Mouse (Mus musculus): Measurements from ENCODE around the gene Apip. TPM values are rescaled to one million over a fixed set of nuclear protein-coding genes. Genes with fewer than 3 reads are reported as not detected.

Apip gene
- polyA plus RNA-seq, 1 experiment from 2014 or later = 74.4 TPM

GRCm38 (mm10) chr2:103081706-103082105, 8.2 kb downstream of the Apip start:
- no peak overlapping the region for H3K4me3 ChIP-seq (ENCODE audit: control insufficient read depth in 1 of 2, insufficient read depth in 1 of 2, low read depth in 1 of 2, low read length in 2 of 2)
- H3K4me2 ChIP-seq (ENCODE audit: low read length) = no peak overlapping the region
- H3K27ac ChIP-seq (replicated peaks in 1 of 2; ENCODE audit: control insufficient read depth in 1 of 2, insufficient read depth in 1 of 2, low read depth in 2 of 2, low read length in 2 of 2) = no peak overlapping the region
- peaks cover 19% of the 10 kb centered on the region for H3K36me3 ChIP-seq (ENCODE audit: control insufficient read depth, insufficient read depth, low read length)
- WGBS = 69% methylated on average over 5 of the region's 5 CpGs
- H3K9ac ChIP-seq (ENCODE audit: low read length) = no peak overlapping the region
- ATAC-seq (ENCODE audit: insufficient number of reproducible peaks, insufficient read depth, low FRiP score, low read depth) = no peak
- no peaks in the 10 kb centered on the region for H3K27me3 ChIP-seq (ENCODE audit: control insufficient read depth, insufficient read depth, low read length)
- H3K4me1 ChIP-seq (ENCODE audit: control insufficient read depth in 2 of 2, insufficient read depth in 2 of 2, low read length in 2 of 2) = peaks cover 3 to 4% of the 10 kb centered on the region in 2 experiments; a peak in 3 of 4 replicates
- H3K9me3 ChIP-seq (ENCODE audit: control insufficient read depth, low read length) = no peaks in the 10 kb centered on the region

GRCm38 (mm10) chr2:103082853-103083252, 9.4 kb downstream of the Apip start:
- Histone ChIP-seq H3K9me3 (ENCODE audit: control insufficient read depth, low read length) (no peaks in the 10 kb centered on the region), H3K4me1 (ENCODE audit: control insufficient read depth in 2 of 2, insufficient read depth in 2 of 2, low read length in 2 of 2) (peaks cover 3 to 4% of the 10 kb centered on the region in 2 experiments; a peak in 3 of 4 replicates), H3K27ac (replicated peaks in 1 of 2; ENCODE audit: control insufficient read depth in 1 of 2, insufficient read depth in 1 of 2, low read depth in 2 of 2, low read length in 2 of 2) (0 out of 4 replicates have a peak overlapping the region, but pooled peaks of 1 of the 2 experiments have one; percentile 48), H3K4me2 (ENCODE audit: low read length) (peak overlapping the region; percentile 16; the same call in 1 of the 2 replicates), H3K9ac (ENCODE audit: low read length) (no peak overlapping the region), H3K36me3 (ENCODE audit: control insufficient read depth, insufficient read depth, low read length) (peaks cover 19% of the 10 kb centered on the region), H3K4me3 (ENCODE audit: control insufficient read depth in 1 of 2, insufficient read depth in 1 of 2, low read depth in 1 of 2, low read length in 2 of 2) (no peak overlapping the region), H3K27me3 (ENCODE audit: control insufficient read depth, insufficient read depth, low read length) (no peaks in the 10 kb centered on the region)
- ATAC-seq (ENCODE audit: insufficient number of reproducible peaks, insufficient read depth, low FRiP score, low read depth) = no peak
- 36% methylated on average over 7 of the region's 7 CpGs for WGBS

GRCm38 (mm10) chr2:103084451-103084850, 11.0 kb downstream of the Apip start:
- Histone ChIP-seq H3K9ac (ENCODE audit: low read length) (no peak overlapping the region), H3K4me3 (ENCODE audit: control insufficient read depth in 1 of 2, insufficient read depth in 1 of 2, low read depth in 1 of 2, low read length in 2 of 2) (no peak overlapping the region), H3K27me3 (ENCODE audit: control insufficient read depth, insufficient read depth, low read length) (no peaks in the 10 kb centered on the region), H3K27ac (replicated peaks in 1 of 2; ENCODE audit: control insufficient read depth in 1 of 2, insufficient read depth in 1 of 2, low read depth in 2 of 2, low read length in 2 of 2) (no peak overlapping the region), H3K9me3 (ENCODE audit: control insufficient read depth, low read length) (no peaks in the 10 kb centered on the region), H3K4me1 (ENCODE audit: control insufficient read depth in 2 of 2, insufficient read depth in 2 of 2, low read length in 2 of 2) (peaks cover 3 to 4% of the 10 kb centered on the region in 2 experiments; a peak in 3 of 4 replicates), H3K36me3 (ENCODE audit: control insufficient read depth, insufficient read depth, low read length) (peaks cover 34% of the 10 kb centered on the region), H3K4me2 (ENCODE audit: low read length) (no peak overlapping the region)
- WGBS = 59% methylated on average over 5 of the region's 5 CpGs
- no peak for ATAC-seq (ENCODE audit: insufficient number of reproducible peaks, insufficient read depth, low FRiP score, low read depth)

- Histone ChIP-seq H3K27ac (replicated peaks in 1 of 2; ENCODE audit: control insufficient read depth in 1 of 2, insufficient read depth in 1 of 2, low read depth in 2 of 2, low read length in 2 of 2) (peak overlapping the region in 1 of 2 experiments; percentile 45; a peak in 2 of 4 replicates), H3K36me3 (ENCODE audit: control insufficient read depth, insufficient read depth, low read length) (peaks cover 39% of the 10 kb centered on the region), H3K9me3 (ENCODE audit: control insufficient read depth, low read length) (no peaks in the 10 kb centered on the region), H3K9ac (ENCODE audit: low read length) (no peak overlapping the region), H3K27me3 (ENCODE audit: control insufficient read depth, insufficient read depth, low read length) (no peaks in the 10 kb centered on the region), H3K4me2 (ENCODE audit: low read length) (no peak overlapping the region), H3K4me1 (ENCODE audit: control insufficient read depth in 2 of 2, insufficient read depth in 2 of 2, low read length in 2 of 2) (peaks cover 3 to 4% of the 10 kb centered on the region in 2 experiments; a peak in 3 of 4 replicates), H3K4me3 (ENCODE audit: control insufficient read depth in 1 of 2, insufficient read depth in 1 of 2, low read depth in 1 of 2, low read length in 2 of 2) (no peak overlapping the region)
- peak; percentile 64; the same call in 1 of the 2 replicates for ATAC-seq (ENCODE audit: insufficient number of reproducible peaks, insufficient read depth, low FRiP score, low read depth)
- WGBS = 47% methylated on average over 10 of the region's 10 CpGs
These were observed 12.2 kb downstream of the Apip start for GRCm38 (mm10) chr2:103085633-103086032.

- peaks cover 35% of the 10 kb centered on the region for H3K36me3 ChIP-seq (ENCODE audit: control insufficient read depth, insufficient read depth, low read length)
- H3K9ac ChIP-seq (ENCODE audit: low read length) = no peak overlapping the region
- no peak for ATAC-seq (ENCODE audit: insufficient number of reproducible peaks, insufficient read depth, low FRiP score, low read depth)
- no peak overlapping the region for H3K4me2 ChIP-seq (ENCODE audit: low read length)
- H3K27me3 ChIP-seq (ENCODE audit: control insufficient read depth, insufficient read depth, low read length) = no peaks in the 10 kb centered on the region
- H3K9me3 ChIP-seq (ENCODE audit: control insufficient read depth, low read length) = no peaks in the 10 kb centered on the region
- no peak overlapping the region for H3K4me3 ChIP-seq (ENCODE audit: control insufficient read depth in 1 of 2, insufficient read depth in 1 of 2, low read depth in 1 of 2, low read length in 2 of 2)
- H3K27ac ChIP-seq (replicated peaks in 1 of 2; ENCODE audit: control insufficient read depth in 1 of 2, insufficient read depth in 1 of 2, low read depth in 2 of 2, low read length in 2 of 2) = no peak overlapping the region
- WGBS = 0% methylated on average over 1 of the region's 1 CpGs
- peaks cover 3 to 4% of the 10 kb centered on the region in 2 experiments; a peak in 3 of 4 replicates for H3K4me1 ChIP-seq (ENCODE audit: control insufficient read depth in 2 of 2, insufficient read depth in 2 of 2, low read length in 2 of 2)
These were observed 13.0 kb downstream of the Apip start for GRCm38 (mm10) chr2:103086432-103086831.

DNA sequence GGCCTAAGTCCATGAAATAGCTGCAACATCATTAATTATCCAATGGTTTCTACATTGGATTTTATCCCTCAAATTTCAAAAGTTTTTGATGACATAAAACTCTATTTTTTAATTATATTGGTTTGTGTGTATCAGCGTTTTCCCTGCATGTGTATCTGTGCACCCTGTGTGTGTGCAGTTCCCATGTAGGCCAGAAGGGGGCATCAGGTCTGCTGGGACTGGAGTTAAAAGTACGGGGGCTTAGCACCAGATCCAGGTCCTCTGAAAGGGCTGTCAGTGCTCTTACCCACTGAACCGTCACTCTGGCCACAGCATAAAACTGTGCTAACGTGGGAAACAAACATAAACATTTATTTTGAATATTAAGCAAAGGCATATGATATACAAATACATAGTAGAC, 14.6 kb downstream of the Apip start:
- Histone ChIP-seq H3K9me3 (ENCODE audit: control insufficient read depth, low read length) (no peaks in the 10 kb centered on the region), H3K4me3 (ENCODE audit: control insufficient read depth in 1 of 2, insufficient read depth in 1 of 2, low read depth in 1 of 2, low read length in 2 of 2) (no peak overlapping the region), H3K9ac (ENCODE audit: low read length) (no peak overlapping the region), H3K4me2 (ENCODE audit: low read length) (no peak overlapping the region), H3K27me3 (ENCODE audit: control insufficient read depth, insufficient read depth, low read length) (no peaks in the 10 kb centered on the region), H3K27ac (replicated peaks in 1 of 2; ENCODE audit: control insufficient read depth in 1 of 2, insufficient read depth in 1 of 2, low read depth in 2 of 2, low read length in 2 of 2) (no peak overlapping the region), H3K4me1 (ENCODE audit: control insufficient read depth in 2 of 2, insufficient read depth in 2 of 2, low read length in 2 of 2) (0 out of 4 replicates have a peak, but pooled peaks cover 0 to 3% of the 10 kb centered on the region in 2 experiments), H3K36me3 (ENCODE audit: control insufficient read depth, insufficient read depth, low read length) (peaks cover 41% of the 10 kb centered on the region)
- no peak for ATAC-seq (ENCODE audit: insufficient number of reproducible peaks, insufficient read depth, low FRiP score, low read depth)
- 95% methylated on average over 4 of the region's 4 CpGs for WGBS

- H3K4me2 ChIP-seq (ENCODE audit: low read length) = no peak overlapping the region
- no peak overlapping the region for H3K27ac ChIP-seq (replicated peaks in 1 of 2; ENCODE audit: control insufficient read depth in 1 of 2, insufficient read depth in 1 of 2, low read depth in 2 of 2, low read length in 2 of 2)
- H3K9me3 ChIP-seq (ENCODE audit: control insufficient read depth, low read length) = no peaks in the 10 kb centered on the region
- H3K4me3 ChIP-seq (ENCODE audit: control insufficient read depth in 1 of 2, insufficient read depth in 1 of 2, low read depth in 1 of 2, low read length in 2 of 2) = no peak overlapping the region
- H3K4me1 ChIP-seq (ENCODE audit: control insufficient read depth in 2 of 2, insufficient read depth in 2 of 2, low read length in 2 of 2) = 0 out of 4 replicates have a peak, but pooled peaks cover 0 to 3% of the 10 kb centered on the region in 2 experiments
- peaks cover 50% of the 10 kb centered on the region for H3K36me3 ChIP-seq (ENCODE audit: control insufficient read depth, insufficient read depth, low read length)
- ATAC-seq (ENCODE audit: insufficient number of reproducible peaks, insufficient read depth, low FRiP score, low read depth) = no peak
- no peak overlapping the region for H3K9ac ChIP-seq (ENCODE audit: low read length)
- WGBS = 89% methylated on average over 6 of the region's 6 CpGs
- no peaks in the 10 kb centered on the region for H3K27me3 ChIP-seq (ENCODE audit: control insufficient read depth, insufficient read depth, low read length)
These were observed 16.0 kb downstream of the Apip start for GRCm38 (mm10) chr2:103089521-103089920.

- Histone ChIP-seq H3K4me3 (ENCODE audit: control insufficient read depth in 1 of 2, insufficient read depth in 1 of 2, low read depth in 1 of 2, low read length in 2 of 2) (no peak overlapping the region), H3K4me1 (ENCODE audit: control insufficient read depth in 2 of 2, insufficient read depth in 2 of 2, low read length in 2 of 2) (no peaks in the 10 kb centered on the region), H3K9me3 (ENCODE audit: control insufficient read depth, low read length) (no peaks in the 10 kb centered on the region), H3K27me3 (ENCODE audit: control insufficient read depth, insufficient read depth, low read length) (no peaks in the 10 kb centered on the region), H3K36me3 (ENCODE audit: control insufficient read depth, insufficient read depth, low read length) (no peaks in the 10 kb centered on the region), H3K4me2 (ENCODE audit: low read length) (no peak overlapping the region), H3K27ac (replicated peaks in 1 of 2; ENCODE audit: control insufficient read depth in 1 of 2, insufficient read depth in 1 of 2, low read depth in 2 of 2, low read length in 2 of 2) (no peak overlapping the region), H3K9ac (ENCODE audit: low read length) (no peak overlapping the region)
- 52% methylated on average over 5 of the region's 5 CpGs for WGBS
- ATAC-seq (ENCODE audit: insufficient number of reproducible peaks, insufficient read depth, low FRiP score, low read depth) = no peak
These were observed 29.1 kb downstream of the Apip start for GRCm38 (mm10) chr2:103102595-103102994.
